Mouse (Mus musculus): ENCODE data around the gene Ap2b1. TPM values are rescaled to one million over a fixed set of nuclear protein-coding genes. Genes with fewer than 3 reads are reported as not detected.
A peak's percentile ranks its signal among the peaks of the same experiment; 100 is the strongest.

Ap2b1 gene
- polyA plus RNA-seq, 1 experiment from 2014 or later: 173 TPM

DNA sequence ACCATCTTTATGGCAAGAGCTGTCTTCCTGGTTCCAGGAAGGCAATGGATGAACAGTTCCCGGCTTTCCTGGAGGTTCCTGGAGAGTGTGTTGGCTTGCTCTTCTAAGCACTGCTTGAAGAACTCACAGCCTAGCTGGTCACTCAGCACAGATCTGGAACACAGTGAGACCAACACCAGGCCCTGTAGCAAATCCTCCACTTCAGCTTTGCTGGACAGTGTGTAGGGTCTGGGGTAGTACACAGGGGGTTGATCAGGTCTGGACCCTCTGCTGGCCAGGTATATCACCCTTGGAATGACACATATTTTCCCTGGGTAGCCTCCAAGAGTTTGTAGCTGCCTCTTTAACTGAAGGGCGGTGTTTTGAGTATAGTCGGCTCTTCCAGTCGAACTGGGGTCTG lies 19.8 kb upstream of the Ap2b1 start:
- ATAC-seq (ENCODE audit: low FRiP score, low TSS enrichment) (no peak), DNase-seq (no peak)
- 86% methylated on average over 4 of the region's 4 CpGs for WGBS
- Histone ChIP-seq H3K36me3 (ENCODE audit: control insufficient read depth, insufficient read depth, low read length) (no peaks in the 10 kb centered on the region), H3K4me1 (ENCODE audit: control insufficient read depth, insufficient read depth, low read length) (no peaks in the 10 kb centered on the region), H3K9me3 (ENCODE audit: control insufficient read depth, low read length) (no peaks in the 10 kb centered on the region), H3K4me3 (replicated peaks; ENCODE audit: low read depth, low read length) (no peak overlapping the region), H3K27me3 (ENCODE audit: control insufficient read depth, insufficient read depth, low read length) (no peaks in the 10 kb centered on the region), H3K4me2 (ENCODE audit: low read length) (no peak overlapping the region), H3K9ac (replicated peaks; ENCODE audit: low read length) (no peak overlapping the region), H3K27ac (replicated peaks; ENCODE audit: low read depth, low read length) (no peak overlapping the region)

DNA sequence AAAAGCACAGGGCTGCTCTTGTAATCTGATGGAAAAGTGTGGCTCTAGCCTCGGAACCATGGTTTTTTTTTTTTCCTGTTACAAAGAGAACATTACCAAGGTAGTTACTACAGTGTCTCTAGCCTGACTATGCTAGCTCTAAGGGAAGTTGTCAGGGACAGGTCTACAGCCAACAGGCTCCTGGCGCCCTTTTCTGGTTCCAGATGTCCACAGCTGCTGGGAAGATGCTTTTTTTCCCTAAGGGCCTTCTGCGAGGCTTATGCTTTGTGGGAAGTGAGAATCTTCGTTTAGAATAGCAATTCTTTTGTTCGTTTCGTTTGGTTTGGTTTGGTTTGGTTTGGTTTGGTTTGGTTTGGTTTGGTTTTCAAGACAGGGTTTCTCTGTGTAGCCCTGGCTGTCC lies 19.1 kb upstream of the Ap2b1 start:
- H3K36me3 ChIP-seq (ENCODE audit: control insufficient read depth, insufficient read depth, low read length): no peaks in the 10 kb centered on the region
- DNase-seq: no peak
- no peak overlapping the region for H3K9ac ChIP-seq (replicated peaks; ENCODE audit: low read length)
- WGBS: 83% methylated on average over 6 of the region's 6 CpGs
- no peak overlapping the region for H3K27ac ChIP-seq (replicated peaks; ENCODE audit: low read depth, low read length)
- H3K4me1 ChIP-seq (ENCODE audit: control insufficient read depth, insufficient read depth, low read length): no peaks in the 10 kb centered on the region
- no peaks in the 10 kb centered on the region for H3K9me3 ChIP-seq (ENCODE audit: control insufficient read depth, low read length)
- no peaks in the 10 kb centered on the region for H3K27me3 ChIP-seq (ENCODE audit: control insufficient read depth, insufficient read depth, low read length)
- ATAC-seq (ENCODE audit: low FRiP score, low TSS enrichment): no peak
- H3K4me2 ChIP-seq (ENCODE audit: low read length): no peak overlapping the region
- no peak overlapping the region for H3K4me3 ChIP-seq (replicated peaks; ENCODE audit: low read depth, low read length)

DNA sequence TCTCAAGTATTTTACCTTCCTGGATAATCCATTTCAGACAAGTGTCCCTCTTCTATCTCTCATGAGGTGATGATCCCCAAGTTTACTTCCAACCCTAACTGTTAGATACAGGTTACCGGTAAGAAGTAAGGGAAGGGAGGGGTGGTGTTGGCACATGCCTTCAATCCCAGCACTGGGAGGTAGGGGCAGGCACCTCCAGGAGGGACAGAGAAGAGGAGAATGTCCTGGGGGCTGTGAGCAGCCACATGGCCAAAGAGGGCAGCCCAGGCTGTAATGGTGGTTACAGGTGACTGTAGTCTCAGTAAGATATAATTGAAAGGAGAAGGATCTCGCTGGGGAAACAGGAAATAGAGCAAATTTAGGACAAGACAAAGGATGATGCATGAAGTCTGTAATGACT lies 16.7 kb upstream of the Ap2b1 start:
- no peaks in the 10 kb centered on the region for H3K36me3 ChIP-seq (ENCODE audit: control insufficient read depth, insufficient read depth, low read length)
- WGBS: 74% methylated on average over 2 of the region's 2 CpGs
- no peaks in the 10 kb centered on the region for H3K4me1 ChIP-seq (ENCODE audit: control insufficient read depth, insufficient read depth, low read length)
- H3K4me2 ChIP-seq (ENCODE audit: low read length): no peak overlapping the region
- no peaks in the 10 kb centered on the region for H3K27me3 ChIP-seq (ENCODE audit: control insufficient read depth, insufficient read depth, low read length)
- no peak overlapping the region for H3K27ac ChIP-seq (replicated peaks; ENCODE audit: low read depth, low read length)
- no peak overlapping the region for H3K4me3 ChIP-seq (replicated peaks; ENCODE audit: low read depth, low read length)
- no peak overlapping the region for H3K9ac ChIP-seq (replicated peaks; ENCODE audit: low read length)
- H3K9me3 ChIP-seq (ENCODE audit: control insufficient read depth, low read length): no peaks in the 10 kb centered on the region
- DNase-seq (no peak), ATAC-seq (ENCODE audit: low FRiP score, low TSS enrichment) (no peak)

DNA sequence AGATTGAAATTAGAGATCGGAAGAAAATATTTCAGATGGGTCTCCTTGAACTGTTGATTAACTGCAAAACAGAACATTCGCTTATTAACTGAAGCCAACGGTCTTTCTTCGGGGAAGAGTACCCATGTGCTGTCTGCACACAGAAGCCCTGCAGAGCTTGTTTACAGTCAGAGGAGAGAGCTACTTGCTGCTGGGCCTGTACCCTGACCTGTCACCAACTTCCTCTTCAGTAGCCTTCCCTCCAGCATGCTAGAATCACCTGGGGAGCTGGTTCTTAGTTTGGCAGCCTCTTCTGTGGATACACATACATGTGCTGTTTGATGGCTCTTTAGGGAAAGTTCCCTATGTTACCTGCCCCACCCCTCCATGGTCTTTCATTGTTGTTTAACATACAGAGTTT lies 13.2 kb upstream of the Ap2b1 start:
- DNase-seq: no peak
- H3K36me3 ChIP-seq (ENCODE audit: control insufficient read depth, insufficient read depth, low read length): no peaks in the 10 kb centered on the region
- no peak overlapping the region for H3K4me2 ChIP-seq (ENCODE audit: low read length)
- H3K27ac ChIP-seq (replicated peaks; ENCODE audit: low read depth, low read length): no peak overlapping the region
- H3K4me3 ChIP-seq (replicated peaks; ENCODE audit: low read depth, low read length): no peak overlapping the region
- ATAC-seq (ENCODE audit: low FRiP score, low TSS enrichment): no peak
- WGBS: 95% methylated on average over 4 of the region's 4 CpGs
- no peak overlapping the region for H3K9ac ChIP-seq (replicated peaks; ENCODE audit: low read length)
- no peaks in the 10 kb centered on the region for H3K4me1 ChIP-seq (ENCODE audit: control insufficient read depth, insufficient read depth, low read length)
- no peaks in the 10 kb centered on the region for H3K9me3 ChIP-seq (ENCODE audit: control insufficient read depth, low read length)
- no peaks in the 10 kb centered on the region for H3K27me3 ChIP-seq (ENCODE audit: control insufficient read depth, insufficient read depth, low read length)

DNA sequence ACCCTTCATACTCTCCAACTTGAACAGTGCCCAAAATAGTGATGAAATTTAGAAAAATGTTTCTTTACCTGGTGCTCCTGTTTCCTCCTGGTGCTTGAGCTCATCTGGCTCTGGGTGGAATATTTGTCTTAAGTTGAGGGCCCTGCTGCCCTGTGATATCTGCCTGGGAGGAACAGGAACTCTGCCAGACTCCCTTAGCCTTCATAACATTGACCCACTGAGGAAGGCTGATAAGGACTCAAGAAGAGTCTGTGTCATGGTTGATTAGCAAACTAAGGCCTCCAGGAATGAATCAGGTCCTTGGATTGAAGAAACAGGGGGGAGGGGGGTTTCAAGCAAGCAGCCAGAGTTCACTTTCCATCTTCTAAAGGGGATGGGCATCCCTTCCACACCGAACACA lies 12.3 kb upstream of the Ap2b1 start, which contains the start of gene Slfn14:
Gene Slfn14, minus strand, starts transcription at position 161 of the 400 bp plus-strand sequence.
- H3K4me3 ChIP-seq (replicated peaks; ENCODE audit: low read depth, low read length): no peak within 1 kb of the TSS
- no peak for DNase-seq
- no peaks in the 10 kb centered on the region for H3K36me3 ChIP-seq (ENCODE audit: control insufficient read depth, insufficient read depth, low read length)
- WGBS: 83% methylated on average over 1 of the region's 1 CpGs
- no peak within 1 kb of the TSS for H3K9ac ChIP-seq (replicated peaks; ENCODE audit: low read length)
- H3K27ac ChIP-seq (replicated peaks; ENCODE audit: low read depth, low read length): no peak within 1 kb of the TSS
- H3K9me3 ChIP-seq (ENCODE audit: control insufficient read depth, low read length): no peaks in the 10 kb centered on the region
- no peaks in the 10 kb centered on the region for H3K27me3 ChIP-seq (ENCODE audit: control insufficient read depth, insufficient read depth, low read length)
- ATAC-seq (ENCODE audit: low FRiP score, low TSS enrichment): no peak
- H3K4me1 ChIP-seq (ENCODE audit: control insufficient read depth, insufficient read depth, low read length): 0 out of 2 replicates have a peak, but pooled peaks cover 3% of the 10 kb centered on the region
- no peak within 1 kb of the TSS for H3K4me2 ChIP-seq (ENCODE audit: low read length)

DNA sequence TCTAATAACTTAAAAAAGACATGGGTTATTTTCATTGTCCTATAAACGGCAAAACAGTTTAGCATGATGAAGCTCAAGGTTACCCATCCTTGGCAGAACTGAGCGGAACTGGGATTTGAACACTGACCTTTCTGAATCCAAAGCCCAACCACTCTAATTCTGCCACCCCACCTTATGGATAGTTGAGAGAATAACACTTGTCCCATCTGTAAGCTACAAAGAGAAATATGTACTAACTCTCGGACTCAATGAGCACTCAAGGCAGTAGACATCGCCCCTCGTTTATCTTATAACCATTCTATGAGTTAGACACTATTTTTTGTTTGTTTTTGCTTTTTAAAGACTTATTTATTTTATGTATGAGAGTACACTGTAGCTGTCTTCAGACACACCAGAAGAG lies 9.8 kb upstream of the Ap2b1 start:
- Histone ChIP-seq H3K27ac (replicated peaks; ENCODE audit: low read depth, low read length) (no peak overlapping the region), H3K27me3 (ENCODE audit: control insufficient read depth, insufficient read depth, low read length) (no peaks in the 10 kb centered on the region), H3K4me2 (ENCODE audit: low read length) (no peak overlapping the region), H3K9ac (replicated peaks; ENCODE audit: low read length) (no peak overlapping the region), H3K4me1 (ENCODE audit: control insufficient read depth, insufficient read depth, low read length) (peaks cover 16% of the 10 kb centered on the region), H3K9me3 (ENCODE audit: control insufficient read depth, low read length) (no peaks in the 10 kb centered on the region), H3K36me3 (ENCODE audit: control insufficient read depth, insufficient read depth, low read length) (no peaks in the 10 kb centered on the region), H3K4me3 (replicated peaks; ENCODE audit: low read depth, low read length) (no peak overlapping the region)
- DNase-seq (no peak), ATAC-seq (ENCODE audit: low FRiP score, low TSS enrichment) (no peak)
- 94% methylated on average over 5 of the region's 5 CpGs for WGBS

DNA sequence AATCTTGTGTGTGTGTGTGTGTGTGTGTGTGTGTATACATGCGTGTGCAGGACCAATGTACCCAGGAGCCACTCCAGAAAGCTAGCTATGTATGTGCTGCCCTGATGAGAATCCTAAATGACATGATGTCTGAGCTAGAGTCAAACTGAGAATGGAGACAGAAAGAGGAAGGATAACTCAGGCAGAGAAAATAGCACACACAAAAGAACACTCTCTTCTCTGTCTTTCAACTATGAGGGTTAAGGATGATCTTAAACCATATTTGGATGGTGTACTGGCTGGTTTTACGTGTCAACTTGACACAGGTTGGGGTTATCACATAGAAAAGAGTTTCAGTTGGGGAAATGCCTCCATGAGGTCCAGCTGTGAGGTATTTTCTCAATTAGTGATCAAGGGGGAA lies 9.2 kb upstream of the Ap2b1 start:
- peaks cover 16% of the 10 kb centered on the region for H3K4me1 ChIP-seq (ENCODE audit: control insufficient read depth, insufficient read depth, low read length)
- H3K27ac ChIP-seq (replicated peaks; ENCODE audit: low read depth, low read length): no peak overlapping the region
- no peaks in the 10 kb centered on the region for H3K36me3 ChIP-seq (ENCODE audit: control insufficient read depth, insufficient read depth, low read length)
- no peak overlapping the region for H3K9ac ChIP-seq (replicated peaks; ENCODE audit: low read length)
- ATAC-seq (ENCODE audit: low FRiP score, low TSS enrichment) (no peak), DNase-seq (no peak)
- WGBS: 90% methylated on average over 2 of the region's 2 CpGs
- no peaks in the 10 kb centered on the region for H3K27me3 ChIP-seq (ENCODE audit: control insufficient read depth, insufficient read depth, low read length)
- no peak overlapping the region for H3K4me2 ChIP-seq (ENCODE audit: low read length)
- H3K4me3 ChIP-seq (replicated peaks; ENCODE audit: low read depth, low read length): no peak overlapping the region
- no peaks in the 10 kb centered on the region for H3K9me3 ChIP-seq (ENCODE audit: control insufficient read depth, low read length)

DNA sequence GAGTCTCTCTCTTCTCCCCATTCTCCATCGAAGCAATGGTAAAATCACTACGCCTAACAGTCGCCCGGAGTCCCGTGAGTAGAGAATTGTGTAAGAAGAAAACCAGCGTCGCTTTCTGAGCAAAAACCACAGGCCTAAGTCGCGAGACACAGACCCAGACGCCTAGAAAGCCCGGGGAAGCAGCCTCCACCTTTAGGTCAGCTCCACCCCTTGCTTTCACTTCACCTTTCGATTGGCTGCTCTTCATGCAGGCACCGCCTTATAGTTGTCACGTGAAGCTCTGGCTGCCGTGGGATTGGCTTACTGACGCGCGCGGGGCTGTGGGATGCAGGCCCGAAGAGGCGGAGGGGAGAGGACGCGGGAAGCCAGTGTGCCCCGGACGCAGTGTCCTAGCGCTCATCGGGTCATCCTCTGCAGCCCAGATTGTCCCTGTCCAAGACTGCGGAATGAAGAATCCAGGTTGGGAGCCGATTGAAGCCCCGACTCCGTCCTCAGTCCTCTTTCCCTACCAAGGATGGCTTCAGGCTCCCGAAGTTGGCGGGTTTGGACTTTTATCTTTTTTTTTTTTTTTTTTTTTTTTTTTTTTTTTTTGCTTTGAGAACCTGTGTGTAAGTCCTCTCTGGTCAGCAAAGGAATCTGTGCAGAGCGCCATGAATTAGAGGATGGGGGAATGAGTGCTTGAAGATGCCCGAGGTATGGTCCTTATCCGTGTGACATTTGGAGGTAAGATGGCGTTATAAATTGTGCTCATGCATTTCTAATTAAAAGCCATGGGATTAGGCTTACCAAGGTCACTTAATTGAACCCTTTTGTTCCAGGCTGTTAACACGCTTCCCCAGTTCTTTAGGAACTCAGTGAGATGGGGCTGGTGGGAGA lies 7.2 kb upstream of the Ap2b1 start:
- ATAC-seq (ENCODE audit: low FRiP score, low TSS enrichment): peak; percentile 100
- Histone ChIP-seq H3K9ac (replicated peaks; ENCODE audit: low read length) (peak overlapping the region; percentile 70), H3K4me2 (ENCODE audit: low read length) (peak overlapping the region; percentile 90), H3K27ac (replicated peaks; ENCODE audit: low read depth, low read length) (peak overlapping the region; percentile 50), H3K4me3 (replicated peaks; ENCODE audit: low read depth, low read length) (peak overlapping the region; percentile 59), H3K27me3 (ENCODE audit: control insufficient read depth, insufficient read depth, low read length) (no peaks in the 10 kb centered on the region), H3K4me1 (ENCODE audit: control insufficient read depth, insufficient read depth, low read length) (peaks cover 16% of the 10 kb centered on the region), H3K36me3 (ENCODE audit: control insufficient read depth, insufficient read depth, low read length) (peaks cover 15% of the 10 kb centered on the region), H3K9me3 (ENCODE audit: control insufficient read depth, low read length) (no peaks in the 10 kb centered on the region)
- DNase-seq: peak; percentile 96
- WGBS: under 1% methylated on average over 38 of the region's 38 CpGs

DNA sequence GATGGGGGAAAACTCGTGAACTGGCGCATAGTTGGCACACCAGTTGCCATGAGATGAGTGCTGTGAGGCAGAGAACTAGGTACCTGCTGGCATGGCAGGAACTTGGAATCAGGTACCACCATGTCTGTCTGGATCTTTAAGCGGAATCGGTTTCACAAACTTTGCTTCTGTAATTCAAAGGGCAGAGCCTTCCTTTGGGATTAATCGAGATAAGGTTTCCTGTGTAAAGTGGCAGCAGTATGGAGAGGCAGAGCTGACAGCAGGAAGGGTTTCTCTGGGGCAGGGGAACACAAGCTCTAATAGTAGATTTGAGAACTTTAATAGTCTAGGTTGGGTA lies 6.6 kb upstream of the Ap2b1 start:
- peak overlapping the region; percentile 90 for H3K4me2 ChIP-seq (ENCODE audit: low read length)
- ATAC-seq (ENCODE audit: low FRiP score, low TSS enrichment) (no peak), DNase-seq (peak; percentile 4)
- H3K27me3 ChIP-seq (ENCODE audit: control insufficient read depth, insufficient read depth, low read length): no peaks in the 10 kb centered on the region
- peaks cover 16% of the 10 kb centered on the region for H3K4me1 ChIP-seq (ENCODE audit: control insufficient read depth, insufficient read depth, low read length)
- peak overlapping the region; percentile 59 for H3K4me3 ChIP-seq (replicated peaks; ENCODE audit: low read depth, low read length)
- H3K9ac ChIP-seq (replicated peaks; ENCODE audit: low read length): peak overlapping the region; percentile 70
- H3K9me3 ChIP-seq (ENCODE audit: control insufficient read depth, low read length): no peaks in the 10 kb centered on the region
- peak overlapping the region; percentile 45; the same call in 1 of the 2 replicates for H3K27ac ChIP-seq (replicated peaks; ENCODE audit: low read depth, low read length)
- 2% methylated on average over 5 of the region's 5 CpGs for WGBS
- peaks cover 19% of the 10 kb centered on the region for H3K36me3 ChIP-seq (ENCODE audit: control insufficient read depth, insufficient read depth, low read length)
